Mouse (Mus musculus) C2C12 (cell line): ENCODE measurements around the gene Polrmt. TPM values are rescaled to one million over a fixed set of nuclear protein-coding genes. Genes with fewer than 3 reads are reported as not detected.
A peak's percentile ranks its signal among the peaks of the same experiment; 100 is the strongest.

Source experiments
- H3K27me3 ChIP-seq: one replicate; pipeline ENCODE4 v1.6.1; 2011; ENCODE audit not compliant: control insufficient read depth, insufficient read depth, insufficient read length
- H3K36me3 ChIP-seq: one replicate; pipeline ENCODE4 v1.6.1; 2011; ENCODE audit not compliant: control insufficient read depth, insufficient read depth
- H3K4me3 ChIP-seq: one replicate; pipeline ENCODE4 v1.5.1; 2011; ENCODE audit warnings: mild to moderate bottlenecking, control low read depth; ENCODE audit not compliant: poor library complexity, insufficient read depth, severe bottlenecking
- H3K79me2 ChIP-seq: one replicate; pipeline ENCODE4 v1.6.1; 2011; ENCODE audit not compliant: control insufficient read depth, insufficient read depth
- H3K79me3 ChIP-seq: one replicate; pipeline ENCODE4 v1.6.1; 2011; ENCODE audit warnings: low read depth, control low read depth
- H3ac ChIP-seq: one replicate; pipeline ENCODE3; 2011; ENCODE audit warnings: low read depth; ENCODE audit not compliant: control insufficient read depth, insufficient read length
- CEBPB ChIP-seq: IDR thresholded peaks from one replicate; pipeline ENCODE4 v1.6.1; 2011; ENCODE audit warnings: low read depth, mild to moderate bottlenecking, control low read depth, moderate library complexity
- CTCF ChIP-seq: IDR thresholded peaks from one replicate; pipeline ENCODE4 v1.5.1; 2011; ENCODE audit not compliant: control insufficient read depth, insufficient read depth, insufficient read length
- FOSL1 ChIP-seq: IDR thresholded peaks from one replicate; pipeline ENCODE4 v1.8.0; 2011; ENCODE audit warnings: mild to moderate bottlenecking, low read length; ENCODE audit not compliant: poor library complexity, insufficient read depth, severe bottlenecking
- MAX ChIP-seq: IDR thresholded peaks from one replicate; pipeline ENCODE4 v1.6.1; 2011; ENCODE audit warnings: mild to moderate bottlenecking, control low read depth
- MYOD1 ChIP-seq: IDR thresholded peaks from one replicate; pipeline ENCODE4 v1.6.1; 2011; ENCODE audit warnings: low read depth; ENCODE audit not compliant: control insufficient read depth, insufficient read length
- MYOG ChIP-seq: IDR thresholded peaks from one replicate; pipeline ENCODE4 v1.6.1; 2011; ENCODE audit not compliant: control insufficient read depth, insufficient read length; ENCODE audit errors: extremely low read depth
- USF1 ChIP-seq: IDR thresholded peaks from one replicate; pipeline ENCODE4 v1.6.1; 2011; ENCODE audit warnings: low read depth, mild to moderate bottlenecking, control low read depth, moderate library complexity
- polyA plus RNA-seq: library from polyadenylated mRNA; unstranded; fragments of >200 nt; fragmentation: generic; extraction: Trizol; gene quantifications from one replicate; pipeline ENCODE4 v1.2.1, GENCODE M21; 2012; ENCODE audit warnings: missing spikeins

Polrmt gene
- polyA plus RNA-seq, 1 experiment: 56.5 TPM

GRCm38 (mm10) chr10:79748496-79748895 is 2.1 kb upstream of the Polrmt start:
- H3K79me3 ChIP-seq: peaks cover 7% of the 10 kb centered on the region
- H3K36me3 ChIP-seq: peaks cover 10% of the 10 kb centered on the region
- H3K79me2 ChIP-seq: peaks cover 14% of the 10 kb centered on the region
- H3ac ChIP-seq: no peak overlapping the region
- H3K4me3 ChIP-seq: no peak overlapping the region
- TF ChIP-seq CEBPB: no peak
- no peaks in the 10 kb centered on the region for H3K27me3 ChIP-seq

- Histone ChIP-seq H3K4me3 (no peak overlapping the region), H3K36me3 (peaks cover 21% of the 10 kb centered on the region), H3K27me3 (no peaks in the 10 kb centered on the region), H3ac (no peak overlapping the region), H3K79me2 (peaks cover 14% of the 10 kb centered on the region), H3K79me3 (peaks cover 7% of the 10 kb centered on the region)
- no peak for TF ChIP-seq CEBPB
- no peak for TF ChIP-seq USF1
- no peak for TF ChIP-seq MAX
- TF ChIP-seq MYOG: no peak
- no peak for TF ChIP-seq MYOD1
- no peak for TF ChIP-seq FOSL1
- no peak for TF ChIP-seq CTCF
Observed at GRCm38 (mm10) chr10:79746774-79747151, 382 bp upstream of the Polrmt start.

- no peak for TF ChIP-seq CEBPB
- TF ChIP-seq USF1: no peak
- no peak for TF ChIP-seq CTCF
- no peak for TF ChIP-seq MYOD1
- TF ChIP-seq FOSL1: no peak
- TF ChIP-seq MAX: no peak
- no peak for TF ChIP-seq MYOG
- Histone ChIP-seq H3ac (no peak overlapping the region), H3K4me3 (peak overlapping the region; percentile 43)
Observed at GRCm38 (mm10) chr10:79745411-79745810, 970 bp downstream of the Polrmt start.

DNA sequence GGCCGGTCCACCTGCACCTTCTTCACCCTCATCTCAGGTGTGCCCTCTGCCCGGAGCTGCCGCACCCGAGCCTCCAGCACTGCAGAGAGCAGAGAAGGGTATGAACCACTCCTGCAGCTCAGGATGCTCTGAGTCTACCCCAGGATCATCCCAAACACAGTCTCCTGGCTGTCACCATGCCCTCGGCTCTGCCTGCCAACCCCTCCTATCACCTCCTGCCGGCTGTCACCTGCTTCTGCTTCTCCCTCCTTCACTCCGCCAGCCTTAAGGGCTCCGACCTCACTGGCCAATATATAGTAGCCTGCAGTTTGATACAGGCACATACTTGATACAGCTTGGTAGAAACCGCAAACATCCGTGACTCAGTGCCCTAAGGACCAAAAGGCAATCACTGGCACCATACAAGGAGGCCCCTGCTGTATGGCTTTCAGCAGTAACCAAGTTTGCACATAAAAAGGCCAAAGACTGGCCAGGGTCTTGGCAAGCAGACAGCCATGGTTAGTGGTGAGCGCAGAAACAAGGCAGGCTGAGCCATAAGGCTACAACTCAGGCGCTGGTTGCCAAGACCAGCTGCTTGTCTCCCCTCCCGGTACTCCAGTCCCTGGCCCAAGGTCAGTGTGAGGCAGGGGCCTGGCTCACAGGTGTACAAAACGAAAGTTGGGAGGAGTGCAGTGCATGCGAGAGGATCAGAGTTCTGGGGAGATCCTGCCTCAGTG is 2.6 kb downstream of the Polrmt start:
- Histone ChIP-seq H3K27me3 (no peaks in the 10 kb centered on the region), H3ac (no peak overlapping the region), H3K36me3 (peaks cover 50% of the 10 kb centered on the region), H3K79me3 (peaks cover 10% of the 10 kb centered on the region), H3K4me3 (no peak overlapping the region), H3K79me2 (peaks cover 14% of the 10 kb centered on the region)
- TF ChIP-seq MAX (no peak), USF1 (no peak), CTCF (no peak), MYOD1 (no peak), CEBPB (no peak), FOSL1 (no peak), MYOG (no peak)

More at GRCm38 (mm10) chr10:79745411-79745810, 970 bp downstream of the Polrmt start:
- peaks cover 34% of the 10 kb centered on the region for H3K36me3 ChIP-seq
- H3K79me3 ChIP-seq: peaks cover 7% of the 10 kb centered on the region
- no peaks in the 10 kb centered on the region for H3K27me3 ChIP-seq
- H3K79me2 ChIP-seq: peaks cover 14% of the 10 kb centered on the region

DNA sequence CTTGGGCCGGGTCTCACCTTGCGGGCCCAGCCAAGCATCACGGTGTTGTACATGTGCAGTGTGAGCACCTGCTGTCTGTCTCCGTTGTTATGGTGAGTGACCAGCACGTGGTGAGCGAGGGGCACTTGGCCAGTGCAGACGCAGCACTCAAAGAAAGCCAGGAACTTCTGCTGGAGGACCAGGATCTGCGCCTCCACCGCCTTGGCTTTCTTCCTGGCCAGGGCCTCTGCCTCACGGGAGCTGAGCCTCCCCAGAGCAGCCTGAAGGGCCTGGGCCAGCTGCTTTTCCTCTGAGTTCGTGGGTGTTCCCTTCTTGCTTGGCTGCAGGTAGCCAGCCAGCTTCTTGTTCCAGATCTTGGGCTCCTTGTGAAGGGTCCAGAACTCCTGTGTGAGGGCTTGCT is 3.2 kb downstream of the Polrmt start:
- Histone ChIP-seq H3ac (no peak overlapping the region), H3K4me3 (no peak overlapping the region), H3K27me3 (no peaks in the 10 kb centered on the region), H3K79me3 (peaks cover 10% of the 10 kb centered on the region), H3K36me3 (peaks cover 56% of the 10 kb centered on the region), H3K79me2 (peaks cover 14% of the 10 kb centered on the region)
- TF ChIP-seq CEBPB: no peak
- TF ChIP-seq MYOD1: no peak
- TF ChIP-seq USF1: no peak
- TF ChIP-seq MYOG: no peak
- TF ChIP-seq CTCF: no peak
- TF ChIP-seq FOSL1: no peak
- TF ChIP-seq MAX: no peak

DNA sequence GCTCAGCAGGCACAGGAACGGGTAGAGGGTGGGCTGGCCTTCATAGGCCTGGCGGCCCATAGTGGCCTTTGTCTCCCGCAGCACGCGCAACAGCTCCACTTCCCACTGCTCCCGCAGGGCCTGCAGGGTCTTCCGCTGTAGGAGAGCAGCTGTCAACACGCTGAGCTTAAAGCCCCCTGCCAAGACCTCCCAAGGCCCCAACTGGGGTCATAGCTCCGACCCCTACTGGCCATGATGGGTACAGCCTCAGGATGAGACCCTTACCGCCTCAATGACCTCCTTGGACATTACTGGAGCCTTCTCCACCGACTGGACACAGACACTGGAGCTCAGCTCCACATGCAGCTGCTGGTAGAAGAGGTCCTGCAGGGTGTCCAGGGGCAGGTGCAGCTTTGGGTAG is 5.5 kb downstream of the Polrmt start:
- peaks cover 9% of the 10 kb centered on the region for H3K79me3 ChIP-seq
- H3ac ChIP-seq: no peak overlapping the region
- H3K36me3 ChIP-seq: peaks cover 75% of the 10 kb centered on the region
- H3K4me3 ChIP-seq: no peak overlapping the region
- peaks cover 10% of the 10 kb centered on the region for H3K79me2 ChIP-seq
- no peaks in the 10 kb centered on the region for H3K27me3 ChIP-seq
- no peak for TF ChIP-seq CEBPB
- no peak for TF ChIP-seq MYOG
- TF ChIP-seq FOSL1: no peak
